Mouse (Mus musculus): Measurements from ENCODE around the gene Serpinb9b.

Gene Serpinb9b

GRCm38 (mm10) chr13:33026427-33027057 is 674 bp upstream of the Serpinb9b start:
- no peak for TF ChIP-seq GATA4 (IDR thresholded peaks at IDR 0.05; ENCODE audit: insufficient replicate concordance, low read length)

- no peak for TF ChIP-seq GATA4 (IDR thresholded peaks at IDR 0.05; ENCODE audit: insufficient replicate concordance, low read length)
Observed at GRCm38 (mm10) chr13:33028146-33028545, 930 bp downstream of the Serpinb9b start.

- TF ChIP-seq GATA4 (IDR thresholded peaks at IDR 0.05; ENCODE audit: insufficient replicate concordance, low read length): no peak
Observed at GRCm38 (mm10) chr13:33028550-33028949, 1.3 kb downstream of the Serpinb9b start.

- TF ChIP-seq GATA4 (IDR thresholded peaks at IDR 0.05; ENCODE audit: insufficient replicate concordance, low read length): no peak
Observed at GRCm38 (mm10) chr13:33030281-33030680, 3.1 kb downstream of the Serpinb9b start.

- TF ChIP-seq GATA4 (IDR thresholded peaks at IDR 0.05; ENCODE audit: insufficient replicate concordance, low read length): no peak
Observed at GRCm38 (mm10) chr13:33035506-33035905, 8.3 kb downstream of the Serpinb9b start.

GRCm38 (mm10) chr13:33043542-33043941 is 16.3 kb downstream of the Serpinb9b start:
- TF ChIP-seq GATA4 (IDR thresholded peaks at IDR 0.05; ENCODE audit: insufficient replicate concordance, low read length): no peak

GRCm38 (mm10) chr13:33047234-33047633 is 20.0 kb downstream of the Serpinb9b start:
- no peak for TF ChIP-seq GATA4 (IDR thresholded peaks at IDR 0.05; ENCODE audit: insufficient replicate concordance, low read length)

GRCm38 (mm10) chr13:33048187-33048586 is 21.0 kb downstream of the Serpinb9b start:
- TF ChIP-seq GATA4 (IDR thresholded peaks at IDR 0.05; ENCODE audit: insufficient replicate concordance, low read length): no peak

GRCm38 (mm10) chr13:33051697-33052096 is 24.5 kb downstream of the Serpinb9b start:
- no peak for TF ChIP-seq GATA4 (IDR thresholded peaks at IDR 0.05; ENCODE audit: insufficient replicate concordance, low read length)

- TF ChIP-seq GATA4 (IDR thresholded peaks at IDR 0.05; ENCODE audit: insufficient replicate concordance, low read length): no peak
Observed at GRCm38 (mm10) chr13:33063048-33063447, 35.8 kb downstream of the Serpinb9b start.

- TF ChIP-seq GATA4 (IDR thresholded peaks at IDR 0.05; ENCODE audit: insufficient replicate concordance, low read length): no peak
Observed at GRCm38 (mm10) chr13:33067387-33067977, 40.3 kb downstream of the Serpinb9b start.

GRCm38 (mm10) chr13:33068164-33068563 is 40.9 kb downstream of the Serpinb9b start:
- TF ChIP-seq GATA4 (IDR thresholded peaks at IDR 0.05; ENCODE audit: insufficient replicate concordance, low read length): no peak

- TF ChIP-seq GATA4 (IDR thresholded peaks at IDR 0.05; ENCODE audit: insufficient replicate concordance, low read length): no peak
Observed at GRCm38 (mm10) chr13:33071776-33072175, 44.6 kb downstream of the Serpinb9b start.

- no peak for TF ChIP-seq GATA4 (IDR thresholded peaks at IDR 0.05; ENCODE audit: insufficient replicate concordance, low read length)
Observed at GRCm38 (mm10) chr13:33074029-33074428, 46.8 kb downstream of the Serpinb9b start.

GRCm38 (mm10) chr13:33076247-33076646 is 49.0 kb downstream of the Serpinb9b start:
- no peak for TF ChIP-seq GATA4 (IDR thresholded peaks at IDR 0.05; ENCODE audit: insufficient replicate concordance, low read length)

GRCm38 (mm10) chr13:33077026-33077685 is 49.9 kb downstream of the Serpinb9b start:
- no peak for TF ChIP-seq GATA4 (IDR thresholded peaks at IDR 0.05; ENCODE audit: insufficient replicate concordance, low read length)

Data from liver, adult (tissue).